Mouse (Mus musculus) limb, embryonic 13.5 days (tissue): ENCODE data around the gene Pdcd1lg2. TPM values are rescaled to one million over a fixed set of nuclear protein-coding genes. Genes with fewer than 3 reads are reported as not detected.

ENCODE experiments used
- ATAC-seq: fragments of 200-750 bp; cut with Nextera tagmentation; 2 replicates; pipeline ENCODE4 v1.8.0; 2017; ENCODE audit warnings: low read depth, moderate number of reproducible peaks, moderate TSS enrichment; ENCODE audit not compliant: low FRiP score
- H3K27ac ChIP-seq: fragments of 300-500 bp; sonication (generic); 2 replicates; pipeline ENCODE4 v1.5.1; 2015; ENCODE audit warnings: inconsistent platforms, mild to moderate bottlenecking, moderate library complexity
- H3K27me3 ChIP-seq: fragments of 300-500 bp; sonication (generic); 2 replicates; pipeline ENCODE4 v1.6.1; 2015; ENCODE audit warnings: mild to moderate bottlenecking, inconsistent platforms
- H3K36me3 ChIP-seq: fragments of 300-500 bp; sonication (generic); 2 replicates; pipeline ENCODE4 v1.6.1; 2015; ENCODE audit warnings: inconsistent platforms, mild to moderate bottlenecking, moderate library complexity
- H3K4me1 ChIP-seq: fragments of 300-500 bp; sonication (generic); 2 replicates; pipeline ENCODE4 v1.6.1; 2015; ENCODE audit warnings: inconsistent platforms
- H3K4me2 ChIP-seq: fragments of 300-500 bp; sonication (generic); replicated peaks from 2 replicates; pipeline ENCODE4 v1.6.1; 2015; ENCODE audit warnings: inconsistent platforms, mild to moderate bottlenecking, moderate library complexity
- H3K4me3 ChIP-seq: fragments of 300-500 bp; sonication (generic); 2 replicates; pipeline ENCODE4 v1.5.1; 2015; ENCODE audit warnings: moderate library complexity, mild to moderate bottlenecking, inconsistent platforms
- H3K9ac ChIP-seq: fragments of 300-500 bp; sonication (generic); 2 replicates; pipeline ENCODE4 v1.6.1; 2015; ENCODE audit warnings: mild to moderate bottlenecking, inconsistent platforms
- H3K9me3 ChIP-seq: fragments of 300-500 bp; sonication (generic); 2 replicates; pipeline ENCODE4 v1.6.1; 2016; ENCODE audit warnings: inconsistent platforms
- WGBS: fragments of 180-500 bp; shearing (Covaris S2); methylation state at CpG from one replicate; pipeline ENCODE4 v1.1.7; 2015; 5-methylcytosine and 5-hydroxymethylcytosine counted together
- polyA plus RNA-seq: library from polyadenylated mRNA; unstranded; fragments of >200 nt; fragmentation: Nextera tagmentation; extraction: Ambion mirVana; gene quantifications from 2 replicates; pipeline ENCODE4 v1.2.1, GENCODE M21; 2015

The Pdcd1lg2 gene
- polyA plus RNA-seq, 1 experiment from 2014 or later, result not detected

- H3K9ac ChIP-seq, result no peak overlapping the region
- no peak overlapping the region for H3K4me3 ChIP-seq
- H3K9me3 ChIP-seq, result no peaks in the 10 kb centered on the region
- no peak overlapping the region for H3K27ac ChIP-seq
- no peaks in the 10 kb centered on the region for H3K4me1 ChIP-seq
- no peaks in the 10 kb centered on the region for H3K36me3 ChIP-seq
- H3K27me3 ChIP-seq, result no peaks in the 10 kb centered on the region
- 80% methylated on average over 1 of the region's 1 CpGs for WGBS
- no peak overlapping the region for H3K4me2 ChIP-seq
- no peak for ATAC-seq
Observed at GRCm38 (mm10) chr19:29388818-29389217, 21.9 kb upstream of the Pdcd1lg2 start.

GRCm38 (mm10) chr19:29390483-29390882, 20.2 kb upstream of the Pdcd1lg2 start:
- ATAC-seq, result no peak
- no peaks in the 10 kb centered on the region for H3K4me1 ChIP-seq
- no peak overlapping the region for H3K4me3 ChIP-seq
- H3K27ac ChIP-seq, result no peak overlapping the region
- 82% methylated on average over 5 of the region's 5 CpGs for WGBS
- no peaks in the 10 kb centered on the region for H3K36me3 ChIP-seq
- no peaks in the 10 kb centered on the region for H3K27me3 ChIP-seq
- no peak overlapping the region for H3K4me2 ChIP-seq
- H3K9ac ChIP-seq, result no peak overlapping the region
- no peaks in the 10 kb centered on the region for H3K9me3 ChIP-seq

- H3K27me3 ChIP-seq, result no peaks in the 10 kb centered on the region
- no peak overlapping the region for H3K4me3 ChIP-seq
- 71% methylated on average over 4 of the region's 4 CpGs for WGBS
- H3K36me3 ChIP-seq, result no peaks in the 10 kb centered on the region
- no peak overlapping the region for H3K27ac ChIP-seq
- H3K9ac ChIP-seq, result no peak overlapping the region
- no peak overlapping the region for H3K4me2 ChIP-seq
- no peaks in the 10 kb centered on the region for H3K4me1 ChIP-seq
- no peaks in the 10 kb centered on the region for H3K9me3 ChIP-seq
- no peak for ATAC-seq
Observed at GRCm38 (mm10) chr19:29391279-29391678, 19.4 kb upstream of the Pdcd1lg2 start.

GRCm38 (mm10) chr19:29393333-29393732, 17.4 kb upstream of the Pdcd1lg2 start:
- ATAC-seq, result no peak
- Histone ChIP-seq H3K4me1 (no peaks in the 10 kb centered on the region), H3K4me3 (no peak overlapping the region), H3K4me2 (no peak overlapping the region), H3K27ac (no peak overlapping the region), H3K27me3 (no peaks in the 10 kb centered on the region), H3K36me3 (no peaks in the 10 kb centered on the region), H3K9me3 (0 out of 2 replicates have a peak, but pooled peaks cover 5% of the 10 kb centered on the region), H3K9ac (no peak overlapping the region)
- WGBS, result 90% methylated on average over 9 of the region's 9 CpGs

GRCm38 (mm10) chr19:29394721-29395120, 16.0 kb upstream of the Pdcd1lg2 start:
- H3K9me3 ChIP-seq, result peaks cover 11% of the 10 kb centered on the region; the same call in 1 of the 2 replicates

GRCm38 (mm10) chr19:29396353-29396752, 14.4 kb upstream of the Pdcd1lg2 start:
- no peak overlapping the region for H3K9ac ChIP-seq
- 75% methylated on average over 1 of the region's 1 CpGs for WGBS
- no peaks in the 10 kb centered on the region for H3K36me3 ChIP-seq
- H3K4me2 ChIP-seq, result no peak overlapping the region
- no peaks in the 10 kb centered on the region for H3K4me1 ChIP-seq
- peaks cover 11% of the 10 kb centered on the region; the same call in 1 of the 2 replicates for H3K9me3 ChIP-seq
- H3K27ac ChIP-seq, result no peak overlapping the region
- H3K27me3 ChIP-seq, result no peaks in the 10 kb centered on the region
- H3K4me3 ChIP-seq, result no peak overlapping the region
- no peak for ATAC-seq

More at GRCm38 (mm10) chr19:29394721-29395120, 16.0 kb upstream of the Pdcd1lg2 start:
- Histone ChIP-seq H3K4me3 (no peak overlapping the region), H3K4me2 (no peak overlapping the region), H3K9ac (no peak overlapping the region), H3K27me3 (no peaks in the 10 kb centered on the region), H3K36me3 (no peaks in the 10 kb centered on the region), H3K27ac (no peak overlapping the region), H3K4me1 (no peaks in the 10 kb centered on the region)
- no peak for ATAC-seq
- 94% methylated on average over 2 of the region's 2 CpGs for WGBS

GRCm38 (mm10) chr19:29399786-29400185, 10.9 kb upstream of the Pdcd1lg2 start:
- Histone ChIP-seq H3K4me1 (peaks cover 8% of the 10 kb centered on the region), H3K9me3 (peaks cover 11% of the 10 kb centered on the region; the same call in 1 of the 2 replicates), H3K36me3 (no peaks in the 10 kb centered on the region), H3K27ac (no peak overlapping the region), H3K27me3 (no peaks in the 10 kb centered on the region), H3K9ac (no peak overlapping the region), H3K4me3 (no peak overlapping the region), H3K4me2 (no peak overlapping the region)
- no peak for ATAC-seq
- 81% methylated on average over 4 of the region's 4 CpGs for WGBS

- H3K36me3 ChIP-seq, result no peaks in the 10 kb centered on the region
- ATAC-seq, result no peak
- 81% methylated on average over 3 of the region's 3 CpGs for WGBS
- H3K9me3 ChIP-seq, result peaks cover 11% of the 10 kb centered on the region; the same call in 1 of the 2 replicates
- no peak overlapping the region for H3K9ac ChIP-seq
- no peak overlapping the region for H3K4me3 ChIP-seq
- H3K27me3 ChIP-seq, result no peaks in the 10 kb centered on the region
- no peak overlapping the region for H3K27ac ChIP-seq
- H3K4me1 ChIP-seq, result peaks cover 11% of the 10 kb centered on the region
- no peak overlapping the region for H3K4me2 ChIP-seq
Observed at GRCm38 (mm10) chr19:29400466-29400865, 10.3 kb upstream of the Pdcd1lg2 start.

- Histone ChIP-seq H3K9me3 (peaks cover 11% of the 10 kb centered on the region; the same call in 1 of the 2 replicates), H3K27me3 (no peaks in the 10 kb centered on the region), H3K4me3 (no peak overlapping the region), H3K9ac (no peak overlapping the region), H3K36me3 (no peaks in the 10 kb centered on the region), H3K4me2 (no peak overlapping the region), H3K4me1 (peaks cover 20% of the 10 kb centered on the region), H3K27ac (no peak overlapping the region)
- WGBS, result 90% methylated on average over 4 of the region's 4 CpGs
- ATAC-seq, result no peak
Observed at GRCm38 (mm10) chr19:29402621-29403020, 8.1 kb upstream of the Pdcd1lg2 start.

- H3K9ac ChIP-seq, result no peak overlapping the region
- H3K27me3 ChIP-seq, result no peaks in the 10 kb centered on the region
- no peak overlapping the region for H3K4me2 ChIP-seq
- 71% methylated on average over 4 of the region's 4 CpGs for WGBS
- H3K9me3 ChIP-seq, result peaks cover 6% of the 10 kb centered on the region; the same call in 1 of the 2 replicates
- H3K36me3 ChIP-seq, result no peaks in the 10 kb centered on the region
- ATAC-seq, result no peak
- H3K27ac ChIP-seq, result no peak overlapping the region
- H3K4me1 ChIP-seq, result peaks cover 21% of the 10 kb centered on the region
- H3K4me3 ChIP-seq, result no peak overlapping the region
Observed at GRCm38 (mm10) chr19:29403251-29403650, 7.5 kb upstream of the Pdcd1lg2 start.

- no peak overlapping the region for H3K27ac ChIP-seq
- ATAC-seq, result no peak
- H3K4me2 ChIP-seq, result no peak overlapping the region
- no peak overlapping the region for H3K4me3 ChIP-seq
- H3K36me3 ChIP-seq, result no peaks in the 10 kb centered on the region
- no peaks in the 10 kb centered on the region for H3K9me3 ChIP-seq
- H3K4me1 ChIP-seq, result peaks cover 24% of the 10 kb centered on the region
- WGBS, result 27% methylated on average over 2 of the region's 2 CpGs
- H3K9ac ChIP-seq, result no peak overlapping the region
- H3K27me3 ChIP-seq, result no peaks in the 10 kb centered on the region
Observed at GRCm38 (mm10) chr19:29405388-29405787, 5.3 kb upstream of the Pdcd1lg2 start.

GRCm38 (mm10) chr19:29406042-29407017, 4.4 kb upstream of the Pdcd1lg2 start:
- Histone ChIP-seq H3K27ac (no peak overlapping the region), H3K27me3 (no peaks in the 10 kb centered on the region), H3K36me3 (no peaks in the 10 kb centered on the region), H3K4me2 (peak overlapping the region; percentile 30), H3K4me1 (peaks cover 24% of the 10 kb centered on the region), H3K4me3 (no peak overlapping the region), H3K9ac (no peak overlapping the region), H3K9me3 (no peaks in the 10 kb centered on the region)
- 34% methylated on average over 18 of the region's 18 CpGs for WGBS
- no peak; the same call in 1 of the 2 replicates for ATAC-seq
